Comparison of ENCODE assay signal across 12 mouse cellular contexts in genomic region chr16:49016620-49017332, GRCm38 (mm10). TPM values are rescaled to one million over a fixed set of nuclear protein-coding genes. Genes with fewer than 3 reads are reported as not detected.
DNase-seq lines count a peak whose midpoint lies in the region; ATAC-seq and TF ChIP-seq lines count a peak whose summit lies in the region.
"Had no signal": no experiment of that assay in that cellular context is flagged by ENCODE, and none has a peak within 500 bp of the region (broad histone marks: within the 10 kb centered on the region; RNA-seq: fewer than 3 reads in every experiment).

No protein-coding gene starts in this region.

- TF ChIP-seq CTCF in brain, embryonic 14.5 days (IDR thresholded peaks at IDR 0.05; ENCODE audit: borderline replicate concordance, extremely low read depth, insufficient read depth, insufficient read length) = no peak
- peak; percentile 64 for TF ChIP-seq CTCF in stomach, postnatal 0 days (IDR thresholded peaks at IDR 0.05; ENCODE audit: low read depth)

- no peak overlapping the region for H3K4me2 ChIP-seq in stomach, postnatal 0 days (replicated peaks; ENCODE audit: low read depth)
- H3K4me2 ChIP-seq in kidney, embryonic 15.5 days = no peak overlapping the region
- H3K4me2 ChIP-seq: heart, embryonic 11.5 days had no signal

- no peak for TF ChIP-seq EP300 in stomach, postnatal 0 days (optimal IDR thresholded peaks at IDR 0.05)

- no peaks in the 10 kb centered on the region for H3K36me3 ChIP-seq in stomach, postnatal 0 days (ENCODE audit: control insufficient read depth, insufficient read depth, low read length)
- peaks cover 53% of the 10 kb centered on the region for H3K36me3 ChIP-seq in heart, embryonic 10.5 days
- H3K36me3 ChIP-seq in kidney, embryonic 15.5 days = peaks cover 49% of the 10 kb centered on the region

- no peak overlapping the region for H3K4me3 ChIP-seq in stomach, postnatal 0 days (ENCODE audit: low read depth, low read length)
- H3K4me3 ChIP-seq in heart, embryonic 10.5 days = no peak overlapping the region
- no peak overlapping the region for H3K4me3 ChIP-seq in kidney, embryonic 15.5 days (replicated peaks)

- no peak overlapping the region for H3K9ac ChIP-seq in stomach, postnatal 0 days (ENCODE audit: low read length)
- H3K9ac ChIP-seq in kidney, embryonic 15.5 days = no peak overlapping the region

- no peak overlapping the region for H3K27ac ChIP-seq in stomach, postnatal 0 days (replicated peaks)
- no peak overlapping the region for H3K27ac ChIP-seq in heart, embryonic 10.5 days
- no peak overlapping the region for H3K27ac ChIP-seq in kidney, embryonic 15.5 days

- 74% methylated on average over 5 of the region's 5 CpGs for WGBS in stomach, postnatal 0 days
- WGBS in heart, embryonic 10.5 days = 82% methylated on average over 5 of the region's 5 CpGs
- WGBS in kidney, embryonic 15.5 days = 83% methylated on average over 5 of the region's 5 CpGs

- no peaks in the 10 kb centered on the region for H3K9me3 ChIP-seq in stomach, postnatal 0 days (ENCODE audit: control insufficient read depth, low read length)
- no peaks in the 10 kb centered on the region for H3K9me3 ChIP-seq in heart, embryonic 10.5 days
- no peaks in the 10 kb centered on the region for H3K9me3 ChIP-seq in kidney, embryonic 15.5 days (replicated peaks)

- no peaks in the 10 kb centered on the region for H3K27me3 ChIP-seq in stomach, postnatal 0 days (ENCODE audit: control insufficient read depth, insufficient read depth, low read length)
- H3K27me3 ChIP-seq in heart, embryonic 10.5 days (ENCODE audit: insufficient read depth, poor library complexity, severe bottlenecking) = no peaks in the 10 kb centered on the region
- H3K27me3 ChIP-seq in kidney, embryonic 15.5 days = no peaks in the 10 kb centered on the region

- no peak for ATAC-seq in stomach, postnatal 0 days (ENCODE audit: low FRiP score, low TSS enrichment)
- ATAC-seq in kidney, embryonic 15.5 days (replicated peaks; ENCODE audit: low FRiP score) = no peak

- peak; percentile 20 for DNase-seq in kidney, adult 9 months
- DNase-seq in kidney, postnatal 25 days = no peak
- peak; percentile 19 for DNase-seq in right cerebral cortex, adult 18-20 months
- no peak for DNase-seq in right cerebral cortex, postnatal 4 days
- peak; percentile 73 for DNase-seq in brain, embryonic 14.5 days (ENCODE audit: low read depth)
- DNase-seq in stomach, postnatal 0 days (ENCODE audit: low spot score) = no peak
- no peak for DNase-seq in heart, embryonic 10.5 days (ENCODE audit: low spot score)
- DNase-seq: adrenal gland, adult 2 months; lung, adult 2 months; thymus, adult 18-20 months had no signal

- no peak for TF ChIP-seq POLR2A in brain, embryonic 14.5 days (IDR thresholded peaks at IDR 0.05; ENCODE audit: borderline replicate concordance, extremely low read depth, insufficient read depth, insufficient read length, poor library complexity, severe bottlenecking)

- no peaks in the 10 kb centered on the region for H3K4me1 ChIP-seq in stomach, postnatal 0 days (replicated peaks; ENCODE audit: control insufficient read depth, insufficient read depth)
- no peaks in the 10 kb centered on the region for H3K4me1 ChIP-seq in heart, embryonic 10.5 days
- H3K4me1 ChIP-seq in kidney, embryonic 15.5 days = no peaks in the 10 kb centered on the region

RNA-seq across cellular contexts. Expression of gene Cip2a, which starts 22.8 kb away (rescaled TPM):
- 15.0 and 23.6 TPM in 2 replicates for polyA plus RNA-seq in brain, embryonic 14.5 days (2012; rRNA removed)
- 4.8 and 5.5 TPM in 2 replicates for polyA plus RNA-seq in stomach, postnatal 0 days (2015; fragmentation: Nextera tagmentation; extraction: Ambion mirVana)
- polyA plus RNA-seq in heart, embryonic 10.5 days (2016; fragmentation: Nextera tagmentation; extraction: Ambion mirVana) = 30.4 and 31.8 TPM in 2 replicates
- polyA plus RNA-seq in kidney, embryonic 15.5 days (2015; fragmentation: Nextera tagmentation; extraction: Ambion mirVana) = 25.2 and 29.0 TPM in 2 replicates

RNA-seq across cellular contexts. Expression of gene Dzip3, which starts 22.8 kb away (rescaled TPM):
- 92.6 and 94.8 TPM in 2 replicates for polyA plus RNA-seq in brain, embryonic 14.5 days (2012; rRNA removed)
- 4.2 and 4.4 TPM in 2 replicates for polyA plus RNA-seq in stomach, postnatal 0 days (2015; fragmentation: Nextera tagmentation; extraction: Ambion mirVana)
- polyA plus RNA-seq in heart, embryonic 10.5 days (2016; fragmentation: Nextera tagmentation; extraction: Ambion mirVana) = 23.2 and 26.3 TPM in 2 replicates
- polyA plus RNA-seq in kidney, embryonic 15.5 days (2015; fragmentation: Nextera tagmentation; extraction: Ambion mirVana) = 30.9 and 31.5 TPM in 2 replicates

RNA-seq across cellular contexts. Expression of gene Myh15, which starts 40.5 kb away (rescaled TPM):
- 0.01 and 0.08 TPM in 2 replicates for polyA plus RNA-seq in brain, embryonic 14.5 days (2012; rRNA removed)
- polyA plus RNA-seq in stomach, postnatal 0 days (2015; fragmentation: Nextera tagmentation; extraction: Ambion mirVana) = not detected in 2 replicates
- 0.02 TPM in 1 of 2 replicates, not detected in the other for polyA plus RNA-seq in heart, embryonic 10.5 days (2016; fragmentation: Nextera tagmentation; extraction: Ambion mirVana)
- polyA plus RNA-seq in kidney, embryonic 15.5 days (2015; fragmentation: Nextera tagmentation; extraction: Ambion mirVana) = not detected in 2 replicates
- polyA plus RNA-seq: adrenal gland, adult 2 months; heart, embryonic 11.5 days; lung, adult 2 months had no signal

Comparison
In these comparisons a context has a peak if more than half of its experiments do, and no peak if none do; other contexts are left out.
1. DNase-seq: peak in kidney, adult 9 months (single experiment), right cerebral cortex, adult 18-20 months (single experiment) and brain, embryonic 14.5 days (single experiment); none in kidney, postnatal 25 days (0 of 2), right cerebral cortex, postnatal 4 days (single experiment), stomach, postnatal 0 days (single experiment) and heart, embryonic 10.5 days (single experiment).